Mouse (Mus musculus): ENCODE results near the gene Calhm6.

Calhm6 gene

DNA sequence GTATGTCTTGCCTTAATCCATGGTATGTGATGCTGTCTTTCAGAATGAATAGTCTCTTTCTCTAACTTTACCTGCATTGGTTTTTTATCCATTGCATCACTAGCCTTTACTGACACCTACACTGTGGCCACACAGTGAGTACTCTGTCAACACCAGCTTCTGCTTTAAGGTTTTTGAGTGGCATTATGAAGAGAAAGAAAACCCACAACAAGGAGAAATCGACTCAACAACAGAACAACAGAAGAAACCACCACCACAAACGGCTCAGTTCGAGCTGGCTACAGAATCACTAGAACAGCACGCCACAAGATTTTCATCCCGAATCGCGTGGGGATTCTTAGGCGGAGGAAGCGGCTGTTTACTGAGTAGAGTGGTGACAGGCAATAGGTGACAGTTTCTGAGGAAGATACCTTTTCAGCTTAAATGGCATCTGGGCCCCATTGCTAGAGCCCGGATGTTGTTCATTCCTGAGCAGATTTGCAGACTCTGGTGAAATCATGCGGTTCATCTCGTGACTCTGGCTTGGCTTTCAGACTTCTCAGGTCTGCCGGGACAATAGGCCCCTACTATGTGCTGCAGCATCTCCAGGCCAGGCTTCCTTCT lies 16.8 kb downstream of the Calhm6 start:
- DNase-seq (ENCODE audit: low read depth, low spot score): no peak

DNA sequence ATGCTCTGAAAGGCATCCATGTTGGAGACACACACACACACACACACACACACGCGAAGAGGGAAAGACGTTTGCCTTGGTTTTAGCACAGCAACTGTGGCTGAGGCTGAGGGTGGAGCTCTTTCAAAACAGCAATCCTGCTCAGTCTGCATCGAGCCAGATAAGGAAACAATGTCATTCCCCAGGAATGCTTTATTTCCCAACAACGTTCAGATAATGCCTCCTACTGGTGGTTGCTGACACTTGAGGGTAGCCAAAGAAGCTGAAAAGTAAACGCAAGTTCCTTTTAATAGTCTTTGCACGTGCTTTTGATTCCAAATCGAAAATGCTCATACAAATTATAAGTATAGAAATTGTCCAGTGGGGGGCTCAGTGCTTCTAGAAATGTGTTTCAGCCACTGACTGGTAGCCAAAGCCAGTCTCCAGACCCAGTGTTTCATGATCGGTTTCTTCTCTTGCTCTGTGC lies 31.3 kb downstream of the Calhm6 start, which contains the start of gene Calhm5:
Gene Calhm5 (minus strand): TSS at position 102 of the 466 bp plus-strand sequence.
- DNase-seq (ENCODE audit: low read depth, low spot score): peak; percentile 24

DNA sequence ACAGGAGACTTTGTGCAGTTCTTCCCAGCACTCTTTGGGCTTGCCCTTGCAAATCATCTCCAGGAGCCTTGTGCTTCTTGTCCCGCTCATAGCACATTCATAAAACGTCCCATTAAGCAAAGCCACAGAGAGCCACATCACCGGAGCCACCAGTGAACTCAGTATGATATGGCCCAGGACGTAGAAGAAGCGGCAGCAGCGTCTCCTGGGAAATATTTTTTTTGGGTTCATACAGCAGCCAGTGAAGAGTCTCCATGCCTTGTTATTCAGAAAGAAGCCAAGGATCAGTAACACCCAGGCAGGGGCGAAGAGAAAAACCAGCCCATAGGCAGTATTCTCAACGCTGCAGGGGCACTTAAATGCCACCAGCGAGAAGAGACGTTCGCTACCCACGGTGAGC lies 31.8 kb downstream of the Calhm6 start:
- DNase-seq (ENCODE audit: low read depth, low spot score): no peak

DNA sequence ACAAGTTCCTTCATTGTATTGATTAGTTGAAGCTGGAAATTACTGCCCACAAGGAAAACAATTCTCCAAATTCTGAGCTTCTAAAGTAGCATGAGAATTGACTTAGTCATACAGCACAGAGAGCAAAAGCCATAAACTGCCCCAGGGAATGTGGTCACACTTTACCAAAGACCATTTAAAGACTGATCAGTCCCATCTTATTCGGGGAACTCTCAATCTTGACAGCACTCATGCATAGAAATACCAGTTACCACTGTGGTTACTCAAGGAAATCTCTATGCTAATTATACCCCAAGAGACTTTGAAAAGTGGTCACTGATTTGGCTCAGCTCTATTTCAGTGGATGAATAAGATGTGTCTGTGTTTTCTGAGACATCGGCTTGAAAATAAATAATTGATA lies 32.6 kb downstream of the Calhm6 start:
- DNase-seq (ENCODE audit: low read depth, low spot score): no peak

DNA sequence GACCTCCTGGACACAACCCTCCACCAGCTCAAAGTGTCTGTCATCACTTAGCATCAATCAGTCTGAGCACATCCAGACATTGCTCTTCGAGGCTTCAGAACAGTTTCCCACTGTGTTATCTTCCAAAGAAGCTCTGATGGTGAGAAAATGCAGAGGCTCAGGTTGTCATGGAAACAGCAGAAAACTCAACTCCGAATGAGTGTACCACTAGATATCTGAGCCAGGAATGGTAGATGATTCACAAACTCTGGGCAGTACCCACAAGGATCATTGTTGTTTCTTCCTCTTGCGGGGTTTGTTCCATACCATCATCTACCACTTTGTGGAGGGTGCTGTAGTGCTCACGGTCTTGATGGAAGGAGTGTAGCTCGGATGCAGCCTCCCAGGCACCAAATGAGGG lies 35.9 kb downstream of the Calhm6 start:
- DNase-seq (ENCODE audit: low read depth, low spot score): no peak

DNA sequence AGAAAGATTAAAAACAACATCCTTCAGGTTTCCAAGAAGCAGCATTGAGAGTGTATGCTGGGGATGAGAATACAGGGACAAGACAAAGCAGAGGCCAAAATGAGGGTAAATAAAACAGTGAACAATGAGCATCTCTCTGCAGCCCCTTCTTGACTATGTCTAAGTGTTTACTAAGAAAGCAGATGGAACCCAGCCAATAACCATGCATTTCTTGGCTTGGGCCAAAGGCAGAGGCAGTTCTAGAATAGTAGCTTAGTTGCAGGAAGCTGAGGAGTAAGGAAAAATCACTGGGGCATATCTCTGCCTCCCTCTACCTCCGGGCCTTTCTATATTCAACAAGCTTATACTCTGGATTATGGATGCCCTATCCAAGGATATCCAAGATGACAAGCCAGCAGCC lies 37.3 kb downstream of the Calhm6 start:
- no peak for DNase-seq (ENCODE audit: low read depth, low spot score)

DNA sequence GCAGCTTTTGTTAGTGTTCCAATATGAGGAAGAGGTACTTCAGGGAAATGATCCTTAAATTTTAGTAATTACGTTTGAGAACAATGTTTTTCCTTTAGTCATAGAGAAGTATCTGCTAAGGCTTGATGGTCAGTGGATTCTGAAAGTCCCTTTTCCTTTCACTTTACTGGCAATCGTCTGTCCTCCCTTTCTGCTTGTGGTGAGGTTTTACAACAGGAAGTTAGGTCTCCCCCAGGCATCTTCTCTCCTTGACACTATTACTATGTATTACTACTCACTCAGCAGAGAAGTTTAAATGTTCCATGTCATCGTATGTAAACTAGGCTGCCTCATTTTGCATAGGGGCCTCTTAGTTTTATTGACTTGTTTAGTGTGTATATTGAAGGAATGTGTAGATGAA lies 38.3 kb downstream of the Calhm6 start:
- DNase-seq (ENCODE audit: low read depth, low spot score): no peak

DNA sequence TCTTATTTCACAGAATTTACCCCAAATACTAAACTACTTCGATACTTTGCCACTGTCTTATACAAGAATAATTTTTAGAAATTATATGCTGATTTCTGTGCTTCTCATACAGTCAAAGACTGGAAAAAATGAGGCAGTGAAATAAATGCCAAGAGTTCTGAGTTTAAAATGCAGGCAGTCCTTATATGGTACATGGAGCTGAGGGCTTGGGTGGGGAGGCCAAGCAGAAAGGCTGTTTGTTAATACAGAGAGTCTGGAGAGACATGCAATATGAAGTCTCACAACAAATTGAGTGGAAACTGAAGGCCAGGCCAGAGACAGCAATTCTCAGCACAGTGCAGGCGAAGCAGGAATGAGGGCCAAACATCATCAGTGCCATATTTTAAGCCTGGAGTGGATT lies 39.3 kb downstream of the Calhm6 start:
- no peak for DNase-seq (ENCODE audit: low read depth, low spot score)

DNA sequence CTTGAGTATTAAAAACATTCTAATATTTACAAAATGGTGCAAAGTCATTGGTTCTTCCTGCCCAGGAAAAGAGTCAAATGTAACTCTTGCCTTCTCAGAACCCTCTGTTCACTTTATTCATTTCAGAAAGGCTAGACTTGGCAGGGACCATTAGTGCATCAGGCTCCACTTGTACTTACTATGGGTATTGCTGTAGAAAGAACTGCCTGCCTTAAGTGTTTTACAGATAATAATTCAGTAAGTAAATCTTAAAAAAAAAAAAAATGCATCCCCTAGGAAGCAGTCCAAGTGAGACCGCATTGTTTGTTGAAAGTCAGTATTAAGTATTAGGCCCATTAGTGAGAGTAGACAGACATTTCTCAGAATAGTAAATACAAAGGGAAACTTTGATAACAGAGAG lies 41.3 kb downstream of the Calhm6 start:
- DNase-seq (ENCODE audit: low read depth, low spot score): no peak

All from mesoderm, embryonic 11.5 days (tissue).